Mouse (Mus musculus) CH12F3 (cell line): ENCODE measurements around the gene Tubb2a.
"Not testable (repeated sequence)": the region's sequence is repeated elsewhere in the genome, so short reads cannot be mapped to it uniquely, and the experiment has no call there.

ENCODE experiments used
- in situ Hi-C: fragments of 300-500 bp; cut with MboI; formaldehyde crosslinking; loops from 2 replicates; pipeline ENCODE4 v1.14.3; 2020; ENCODE audit warnings: low sequenced_read_pairs

Tubb2a gene

GRCm38 (mm10) chr13:34095542-34096435 is 18.0 kb upstream of the Tubb2a start:
- in situ Hi-C loops, result no loop called here

- in situ Hi-C loops, result no loop called here
Measured at GRCm38 (mm10) chr13:34089358-34089757, 11.6 kb upstream of the Tubb2a start.

- in situ Hi-C loops, result no loop called here
Measured at GRCm38 (mm10) chr13:34088871-34089288, 11.1 kb upstream of the Tubb2a start.

GRCm38 (mm10) chr13:34088201-34088649 is 10.4 kb upstream of the Tubb2a start:
- in situ Hi-C loops, result not testable (repeated sequence)

- in situ Hi-C loops, result no loop called here
Measured at GRCm38 (mm10) chr13:34087052-34087812, 9.4 kb upstream of the Tubb2a start.

- in situ Hi-C loops, result no loop called here
Measured at GRCm38 (mm10) chr13:34084026-34084750, 6.4 kb upstream of the Tubb2a start.

- in situ Hi-C loops, result no loop called here
Measured at GRCm38 (mm10) chr13:34081926-34082325, 4.1 kb upstream of the Tubb2a start.

- in situ Hi-C loops, result no loop called here
Measured at GRCm38 (mm10) chr13:34079801-34080200, 2.0 kb upstream of the Tubb2a start.

- in situ Hi-C loops, result no loop called here
Measured at GRCm38 (mm10) chr13:34078500-34079280, 883 bp upstream of the Tubb2a start.

- in situ Hi-C loops, result no loop called here
Measured at GRCm38 (mm10) chr13:34076561-34077491, 981 bp downstream of the Tubb2a start.

- in situ Hi-C loops, result not testable (repeated sequence)
Measured at GRCm38 (mm10) chr13:34075893-34076292, 1.9 kb downstream of the Tubb2a start.

- in situ Hi-C loops, result not testable (repeated sequence)
Measured at GRCm38 (mm10) chr13:34074441-34074840, 3.4 kb downstream of the Tubb2a start.

GRCm38 (mm10) chr13:34072847-34073246 is 5.0 kb downstream of the Tubb2a start:
- in situ Hi-C loops, result no loop called here

- in situ Hi-C loops, result no loop called here
Measured at GRCm38 (mm10) chr13:34071836-34072235, 6.0 kb downstream of the Tubb2a start.

- in situ Hi-C loops, result no loop called here
Measured at GRCm38 (mm10) chr13:34070296-34070695, 7.5 kb downstream of the Tubb2a start.

- in situ Hi-C loops, result no loop called here
Measured at GRCm38 (mm10) chr13:34066351-34066750, 11.5 kb downstream of the Tubb2a start.

GRCm38 (mm10) chr13:34062466-34062865 is 15.3 kb downstream of the Tubb2a start:
- in situ Hi-C loops, result no loop called here

GRCm38 (mm10) chr13:34060061-34060460 is 17.7 kb downstream of the Tubb2a start:
- in situ Hi-C loops, result no loop called here

GRCm38 (mm10) chr13:34057252-34057651 is 20.6 kb downstream of the Tubb2a start:
- in situ Hi-C loops, result no loop called here
